Mouse (Mus musculus): Measurements from ENCODE around the gene Olfr324. TPM values are rescaled to one million over a fixed set of nuclear protein-coding genes. Genes with fewer than 3 reads are reported as not detected.

Olfr324 gene
- polyA plus RNA-seq, 1 experiment = not detected

DNA sequence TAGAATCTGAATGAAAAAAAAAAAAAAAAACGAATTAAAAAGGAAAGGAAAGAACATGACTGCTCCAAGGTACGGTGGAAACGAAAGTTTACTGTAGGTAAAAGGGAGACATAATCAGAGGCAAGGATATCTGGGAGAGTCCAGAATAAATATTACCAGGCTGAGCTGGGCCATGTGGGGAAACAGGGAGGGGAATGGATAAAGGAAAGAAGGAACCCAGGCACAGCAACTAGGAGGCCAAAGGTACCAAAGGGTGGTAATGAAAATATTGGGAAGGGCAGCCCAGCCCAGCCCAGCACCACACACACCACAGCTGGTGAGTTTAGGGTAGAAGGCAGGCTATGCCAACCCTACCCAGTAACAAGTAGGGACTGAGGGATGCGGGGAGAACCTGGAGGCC, 40.0 kb downstream of the Olfr324 start:
- no peak for DNase-seq (ENCODE audit: low read depth)

DNA sequence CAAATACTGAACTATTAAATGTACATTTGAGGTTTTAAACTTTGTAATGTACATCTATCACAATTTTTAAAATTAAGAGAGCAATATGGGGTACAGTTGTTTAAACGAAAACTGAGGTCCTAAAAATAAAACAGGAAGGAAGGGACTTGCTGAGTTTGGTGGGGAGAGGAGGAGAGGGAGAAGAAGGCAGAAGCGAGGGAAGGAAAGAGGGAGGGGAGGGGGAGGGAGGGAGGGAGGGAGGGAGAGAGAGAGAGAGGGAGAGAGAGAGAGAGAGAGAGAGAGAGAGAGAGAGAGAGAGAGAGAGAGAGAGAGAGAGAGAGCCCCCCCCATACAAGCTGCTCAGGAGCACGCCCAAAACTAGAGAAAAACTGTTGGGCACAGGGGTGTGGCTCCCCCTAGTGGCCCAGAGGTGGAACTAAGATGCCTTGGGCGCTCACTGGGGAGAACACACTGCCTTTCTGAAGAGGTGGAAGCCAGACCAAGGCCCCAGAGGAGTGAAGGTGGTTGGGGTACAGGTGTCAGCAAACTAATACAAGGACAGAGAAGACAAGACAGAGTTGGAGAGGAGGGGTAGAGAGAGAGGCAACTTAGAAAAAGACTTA, 41.6 kb downstream of the Olfr324 start:
- DNase-seq (ENCODE audit: low read depth) = no peak

DNA sequence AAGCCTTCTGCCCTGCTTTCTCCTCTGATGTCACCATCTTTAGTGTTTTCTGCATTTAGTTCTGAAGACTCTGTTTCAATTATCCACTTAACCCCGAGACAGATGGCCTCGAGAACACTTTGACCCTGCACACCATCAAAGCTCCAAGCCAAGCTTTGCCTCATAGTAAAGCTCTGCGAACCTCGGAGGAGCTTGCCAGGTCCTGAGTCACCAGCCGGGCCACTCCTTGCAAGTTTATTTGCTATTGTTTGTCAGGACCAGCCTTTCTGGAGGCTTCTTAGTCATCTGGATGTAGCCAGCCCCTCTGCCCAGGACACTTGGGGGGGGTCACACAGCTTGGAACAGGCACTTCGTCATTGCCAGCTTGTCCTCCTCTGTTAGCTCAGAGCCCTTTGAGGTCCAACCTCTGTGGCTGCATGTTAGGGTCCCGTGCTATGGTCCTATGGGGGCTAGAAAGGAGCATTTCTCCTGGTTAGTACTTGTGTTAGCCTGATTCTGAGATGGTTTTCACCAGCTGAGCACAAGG, 43.3 kb downstream of the Olfr324 start:
- DNase-seq (ENCODE audit: low read depth) = no peak

DNA sequence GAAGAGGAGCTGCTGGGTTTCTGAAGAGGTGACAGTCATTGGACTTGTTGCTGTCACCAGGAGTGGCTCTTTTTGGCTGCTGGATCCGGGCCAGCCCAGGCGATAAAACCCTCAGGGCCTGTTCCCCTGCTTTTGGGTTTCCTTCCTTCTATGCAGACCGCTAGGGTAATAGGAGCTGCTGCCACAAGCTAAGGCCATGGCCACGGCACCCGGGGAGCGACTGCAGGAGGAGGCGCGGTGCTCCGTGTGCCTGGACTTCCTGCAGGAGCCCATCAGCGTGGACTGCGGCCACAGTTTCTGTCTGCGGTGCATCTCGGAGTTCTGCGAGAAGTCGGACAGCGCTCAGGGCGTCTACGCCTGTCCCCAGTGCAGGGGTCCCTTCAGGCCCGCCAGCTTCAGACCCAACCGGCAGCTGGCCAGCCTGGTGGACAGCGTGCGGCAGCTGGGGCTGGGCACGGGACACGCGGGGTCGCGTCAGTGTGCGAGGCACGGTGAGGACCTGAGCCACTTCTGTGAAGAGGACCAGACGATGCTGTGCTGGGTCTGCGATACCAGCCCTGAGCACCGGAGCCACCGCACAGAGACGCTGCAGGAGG, 45.5 kb downstream of the Olfr324 start, which contains the start of gene Trim58:
Gene Trim58 (plus strand): TSS at position 194 of the 596 bp plus-strand sequence.
- no peak for DNase-seq (ENCODE audit: low read depth)

DNA sequence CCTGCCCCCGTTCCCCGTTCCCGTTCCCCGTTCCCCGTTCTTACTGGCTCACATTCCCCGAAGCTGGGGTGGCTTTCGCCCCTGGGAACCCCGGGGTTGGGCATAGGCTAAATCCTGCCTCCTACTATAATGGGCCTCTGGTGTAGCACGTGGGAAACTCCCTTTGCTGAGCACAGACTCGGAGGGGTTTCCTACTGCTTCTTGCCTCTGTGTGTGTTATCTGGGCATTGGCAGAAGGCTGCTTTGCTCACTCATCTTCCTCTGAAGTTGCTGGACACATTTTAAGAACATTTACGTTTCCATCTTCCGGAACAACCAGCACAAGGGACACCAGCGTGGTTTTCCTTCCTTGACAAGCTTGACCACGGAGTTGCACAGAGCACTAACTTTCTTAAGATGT, 46.1 kb downstream of the Olfr324 start:
- no peak for DNase-seq (ENCODE audit: low read depth)

DNA sequence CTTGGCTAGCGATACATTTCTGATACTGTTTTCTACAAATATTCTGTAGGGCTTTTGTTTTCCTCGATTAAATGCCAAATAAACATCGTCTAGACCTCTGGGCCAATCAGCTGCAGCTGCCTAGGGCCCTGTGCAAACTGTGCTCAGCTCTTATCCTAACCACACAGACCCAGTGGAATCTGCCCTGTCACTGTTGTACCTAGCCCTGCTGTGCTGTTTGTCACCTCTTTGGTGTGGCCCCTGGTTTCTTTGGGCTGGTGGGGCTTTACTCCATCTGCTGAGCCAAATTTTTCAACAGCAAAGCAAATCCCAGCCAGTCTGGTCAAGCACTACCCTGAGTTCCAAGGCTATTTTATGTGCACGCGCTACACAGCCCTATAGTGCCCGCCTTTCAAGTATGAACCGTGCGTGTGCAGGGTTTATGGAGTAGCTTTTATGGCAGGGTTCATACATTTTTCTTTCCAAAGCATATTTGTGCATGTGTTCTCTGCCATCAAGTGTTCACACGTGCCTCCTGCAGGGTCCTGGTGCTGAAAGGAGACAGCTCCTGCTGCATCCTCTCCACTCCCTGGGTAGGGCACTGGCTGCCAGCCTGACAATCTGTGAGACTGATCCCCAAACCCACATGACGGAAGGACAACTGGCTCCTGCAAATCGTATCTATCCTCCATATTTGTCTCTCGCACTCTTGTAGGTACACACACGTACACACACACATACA, 46.9 kb downstream of the Olfr324 start:
- DNase-seq (ENCODE audit: low read depth) = no peak

DNA sequence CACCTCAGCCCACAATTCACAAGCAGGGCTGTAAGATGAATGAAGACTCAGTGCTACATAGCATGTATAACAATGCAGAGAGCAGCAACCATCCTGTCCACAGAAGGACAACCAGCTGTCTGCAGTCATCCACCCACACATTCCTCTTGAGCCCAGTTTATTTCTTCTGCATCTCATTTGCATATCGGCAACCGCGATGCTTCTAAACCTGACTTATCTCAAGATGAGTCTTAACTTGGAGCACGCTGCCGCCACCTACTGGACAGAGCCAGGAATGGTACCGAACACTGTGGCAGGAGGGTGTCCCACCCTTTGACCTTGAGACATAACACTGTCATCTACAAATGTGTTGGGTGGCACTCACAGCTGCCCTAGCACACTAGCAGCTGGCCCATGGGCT, 48.4 kb downstream of the Olfr324 start:
- DNase-seq (ENCODE audit: low read depth) = no peak

Other genes with a start within 250 kb of the Olfr324 start
- 1,979 and 3,212 TPM in 2 replicates for gene Lypd8, start 216.1 kb upstream of the Olfr324 start, polyA plus RNA-seq (2012; rRNA removed)
- 0.32 and 0.60 TPM in 2 replicates for gene 1810065E05Rik, start 174.0 kb upstream of the Olfr324 start, polyA plus RNA-seq (2012; rRNA removed)
- gene Gm12253, start 162.6 kb upstream of the Olfr324 start, polyA plus RNA-seq (2012; rRNA removed) = not detected in 2 replicates
- 0.26 and 0.39 TPM in 2 replicates for gene Lypd9, start 142.2 kb upstream of the Olfr324 start, polyA plus RNA-seq (2012; rRNA removed)
- 0.14 and 0.30 TPM in 2 replicates for gene Olfr30, start 132.8 kb upstream of the Olfr324 start, polyA plus RNA-seq (2012; rRNA removed)
- gene Olfr332, start 102.6 kb upstream of the Olfr324 start, polyA plus RNA-seq (2012; rRNA removed) = 0.08 and 0.13 TPM in 2 replicates
- not detected in 2 replicates for gene Olfr331, start 92.5 kb upstream of the Olfr324 start, polyA plus RNA-seq (2012; rRNA removed)
- gene Olfr330, start 60.3 kb upstream of the Olfr324 start, polyA plus RNA-seq (2012; rRNA removed) = not detected in 2 replicates
- not detected in 2 replicates for gene Olfr329-ps, start 48.7 kb upstream of the Olfr324 start, polyA plus RNA-seq (2012; rRNA removed)
- gene Olfr328, start 39.5 kb upstream of the Olfr324 start, polyA plus RNA-seq (2012; rRNA removed) = not detected in 2 replicates
- gene Olfr224, start 24.6 kb upstream of the Olfr324 start, polyA plus RNA-seq (2012; rRNA removed) = not detected in 2 replicates
- gene Olfr325, start 17.4 kb upstream of the Olfr324 start, polyA plus RNA-seq (2012; rRNA removed) = not detected in 2 replicates
- gene 2210407C18Rik, start 21.0 kb downstream of the Olfr324 start, polyA plus RNA-seq (2012; rRNA removed) = 0.29 TPM in 1 of 2 replicates, not detected in the other
- not detected in 2 replicates for gene Olfr323, start 35.4 kb downstream of the Olfr324 start, polyA plus RNA-seq (2012; rRNA removed)
- not detected in 2 replicates for gene Trim58, start 45.4 kb downstream of the Olfr324 start, polyA plus RNA-seq (2012; rRNA removed)
- gene Olfr322, start 63.7 kb downstream of the Olfr324 start, polyA plus RNA-seq (2012; rRNA removed) = not detected in 2 replicates
- not detected in 2 replicates for gene Olfr320, start 86.0 kb downstream of the Olfr324 start, polyA plus RNA-seq (2012; rRNA removed)
- 0.06 TPM in 1 of 2 replicates, not detected in the other for gene Olfr319, start 104.0 kb downstream of the Olfr324 start, polyA plus RNA-seq (2012; rRNA removed)
- not detected in 2 replicates for gene Olfr318, start 128.9 kb downstream of the Olfr324 start, polyA plus RNA-seq (2012; rRNA removed)
- not detected in 2 replicates for gene Olfr317, start 144.1 kb downstream of the Olfr324 start, polyA plus RNA-seq (2012; rRNA removed)
- not detected in 2 replicates for gene Olfr316, start 157.6 kb downstream of the Olfr324 start, polyA plus RNA-seq (2012; rRNA removed)
- not detected in 2 replicates for gene Olfr315, start 178.1 kb downstream of the Olfr324 start, polyA plus RNA-seq (2012; rRNA removed)
- not detected in 2 replicates for gene Olfr314, start 187.8 kb downstream of the Olfr324 start, polyA plus RNA-seq (2012; rRNA removed)
- gene Fam183b, start 206.8 kb downstream of the Olfr324 start, polyA plus RNA-seq (2012; rRNA removed) = 3.3 and 4.8 TPM in 2 replicates
- not detected in 2 replicates for gene Olfr313, start 219.9 kb downstream of the Olfr324 start, polyA plus RNA-seq (2012; rRNA removed)
- gene Olfr312, start 234.1 kb downstream of the Olfr324 start, polyA plus RNA-seq (2012; rRNA removed) = not detected in 2 replicates
- gene Olfr311, start 244.1 kb downstream of the Olfr324 start, polyA plus RNA-seq (2012; rRNA removed) = not detected in 2 replicates